Mouse (Mus musculus): ENCODE data around the gene Alpk3.
"Not testable (repeated sequence)": the region's sequence is repeated elsewhere in the genome, so short reads cannot be mapped to it uniquely, and the experiment has no call there.

Alpk3 gene

DNA sequence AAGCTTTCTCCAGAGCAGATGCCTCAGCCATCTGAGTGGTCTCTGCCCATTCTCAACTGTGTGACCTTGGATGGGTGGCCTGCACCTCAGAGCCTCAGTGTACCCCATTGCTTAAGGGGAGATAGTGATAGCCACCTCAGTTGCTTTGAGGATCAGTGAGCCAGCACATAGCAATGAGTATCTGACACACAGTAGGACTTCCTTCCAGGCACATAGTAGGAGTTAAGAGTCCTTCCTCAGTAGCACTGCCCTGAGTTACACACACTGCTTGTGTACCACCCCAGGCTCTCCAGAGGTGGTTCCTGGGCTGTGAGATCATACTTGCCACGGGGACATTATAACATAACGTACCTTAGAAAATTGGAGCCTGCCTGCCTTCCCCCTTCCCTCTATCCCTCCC, 76.5 kb downstream of the Alpk3 start:
- no peak for DNase-seq

- peak; percentile 48 for DNase-seq
These were observed 77.2 kb downstream of the Alpk3 start for GRCm38 (mm10) chr7:81134614-81135067.

DNA sequence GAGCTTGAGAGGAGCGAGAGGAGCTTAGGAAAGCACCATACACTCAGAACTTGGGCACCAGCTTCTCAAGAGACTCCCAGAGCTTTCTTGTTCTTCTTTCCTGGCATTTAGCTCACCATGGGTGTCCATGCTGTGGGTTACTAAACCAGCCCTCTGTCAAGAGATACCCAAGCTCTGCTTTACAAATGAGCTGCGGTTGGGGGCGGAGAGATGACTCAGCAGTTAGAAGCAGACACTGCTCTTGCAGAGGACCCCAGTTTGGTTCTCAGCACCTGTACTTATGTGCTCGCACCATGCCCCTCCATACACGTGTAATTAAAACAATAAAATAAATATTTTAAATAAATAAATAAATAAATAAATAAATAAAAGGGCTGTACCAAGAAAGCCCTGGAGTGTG, 79.9 kb downstream of the Alpk3 start:
- no peak for DNase-seq

DNA sequence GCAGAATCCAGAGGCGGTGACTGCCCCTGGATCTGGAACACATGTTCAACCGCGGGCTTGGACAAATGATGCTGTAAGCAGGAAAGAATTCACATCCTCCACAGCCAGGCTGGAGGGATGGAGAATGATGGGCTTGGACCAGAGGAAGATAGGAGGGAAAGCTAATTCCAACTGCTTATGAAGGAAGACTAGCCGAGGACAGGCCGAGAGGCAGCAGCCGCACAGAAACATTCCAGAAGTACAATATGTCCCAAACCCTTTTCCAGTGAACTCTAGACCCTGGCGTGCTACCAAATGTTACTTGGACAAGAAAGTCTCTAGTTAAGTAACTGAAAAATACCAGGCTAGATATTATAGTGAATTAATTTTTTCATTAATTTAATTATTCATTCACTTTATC, 81.7 kb downstream of the Alpk3 start:
- no peak for DNase-seq

GRCm38 (mm10) chr7:81139671-81140404, 82.4 kb downstream of the Alpk3 start:
- no peak for DNase-seq

- no peak for DNase-seq
These were observed 84.1 kb downstream of the Alpk3 start for GRCm38 (mm10) chr7:81141541-81141940.

- DNase-seq, result not testable (repeated sequence)
These were observed 85.7 kb downstream of the Alpk3 start for GRCm38 (mm10) chr7:81143056-81143455.

DNA sequence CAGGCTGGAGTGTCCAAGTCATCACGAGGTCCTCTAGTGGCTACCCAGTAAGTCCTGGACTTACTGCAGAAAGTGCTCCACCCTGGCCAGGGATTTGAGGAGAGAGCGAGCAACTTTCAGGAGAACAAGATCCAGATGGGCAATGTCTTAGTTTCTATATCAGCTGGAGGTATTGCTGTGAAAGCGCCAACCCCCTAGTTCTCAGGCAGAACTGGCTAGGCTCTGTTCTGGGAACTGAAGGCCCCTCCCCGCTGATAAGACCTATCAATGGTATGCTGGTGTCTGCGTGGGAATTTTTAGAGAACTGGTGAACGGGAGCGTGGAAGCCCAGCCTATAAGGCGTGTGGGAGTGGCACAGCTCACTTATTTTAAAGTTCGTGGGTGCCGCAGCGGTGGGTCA, 92.4 kb downstream of the Alpk3 start:
- no peak for DNase-seq

- DNase-seq, result no peak
These were observed 93.8 kb downstream of the Alpk3 start for GRCm38 (mm10) chr7:81151216-81151615.

DNA sequence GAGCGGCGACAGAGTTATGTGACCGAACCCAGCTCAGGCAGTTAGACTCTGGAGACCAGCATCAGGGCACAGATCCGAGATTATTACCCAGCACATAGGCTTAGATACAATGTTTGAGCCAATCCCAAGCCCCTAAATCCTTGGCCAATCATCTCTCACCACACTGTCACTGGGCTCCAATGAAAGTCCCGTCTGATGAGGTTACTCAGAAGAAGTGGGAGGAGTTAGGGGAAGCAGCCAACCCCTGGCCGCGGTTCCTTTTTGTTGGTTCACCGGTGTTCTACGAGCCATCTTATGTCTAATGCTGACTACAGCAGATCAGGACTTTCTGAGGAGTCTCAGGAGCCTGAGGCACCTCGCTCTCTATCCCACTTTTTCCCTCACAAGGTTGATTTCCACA, 94.9 kb downstream of the Alpk3 start:
- DNase-seq, result no peak

- DNase-seq, result no peak
These were observed 95.4 kb downstream of the Alpk3 start for GRCm38 (mm10) chr7:81152826-81153225.

DNA sequence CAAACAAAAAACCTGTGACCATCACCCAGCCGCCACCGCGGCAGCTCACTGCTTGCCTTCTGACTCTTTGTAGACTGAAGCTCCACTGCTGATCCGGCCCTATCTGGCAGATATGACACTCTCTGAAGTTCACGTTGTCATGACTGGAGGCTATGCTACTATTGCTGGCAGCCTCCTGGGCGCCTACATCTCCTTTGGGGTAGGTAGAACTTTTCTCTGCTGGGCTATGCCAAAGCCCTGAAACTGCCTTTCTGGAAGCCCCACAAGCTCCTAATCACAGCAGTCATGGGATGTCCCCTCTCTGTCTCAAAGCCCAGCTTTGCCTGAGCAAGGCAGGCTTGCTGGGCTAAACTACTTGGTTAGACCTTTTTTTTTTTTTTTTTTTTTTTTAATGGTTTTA, 95.9 kb downstream of the Alpk3 start:
- no peak for DNase-seq

DNA sequence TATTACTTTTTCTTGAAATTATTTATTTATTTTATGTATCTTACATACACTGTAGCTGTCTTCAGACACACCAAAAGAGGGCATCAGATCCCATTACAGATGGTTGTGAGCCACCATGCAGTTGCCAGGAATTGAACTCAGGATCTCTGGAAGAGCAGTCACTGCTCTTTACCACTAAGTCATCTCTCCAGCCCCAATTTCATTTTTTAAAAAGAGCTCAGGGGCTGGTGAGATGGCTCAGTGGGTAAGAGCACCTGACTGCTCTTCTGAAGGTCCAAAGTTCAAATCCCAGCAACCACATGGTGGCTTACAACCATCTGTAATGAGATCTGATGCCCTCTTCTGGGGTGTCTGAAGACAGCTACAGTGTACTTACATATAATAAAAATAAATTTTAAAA, 96.8 kb downstream of the Alpk3 start:
- DNase-seq, result not testable (repeated sequence)

DNA sequence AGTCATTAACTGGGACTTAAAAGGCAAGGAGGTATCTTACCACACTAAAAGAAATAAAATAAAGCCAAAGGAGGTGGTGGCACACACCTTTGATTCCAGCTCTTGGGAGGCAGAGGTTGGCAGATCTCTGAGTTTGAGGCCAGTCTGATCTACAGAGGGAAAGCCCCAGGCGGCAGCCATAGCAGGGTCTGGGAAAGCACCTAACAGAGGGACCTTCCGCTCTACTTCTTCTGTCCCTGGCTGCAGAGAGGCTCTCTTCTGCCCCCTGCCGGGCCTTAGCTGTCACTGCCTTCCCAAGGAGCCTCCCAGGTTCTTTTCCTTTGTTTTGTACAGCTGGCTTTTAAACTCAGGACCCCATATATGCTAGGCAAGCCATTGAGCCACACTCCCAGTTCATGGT, 97.6 kb downstream of the Alpk3 start:
- DNase-seq, result peak; percentile 34

Data from right cerebral cortex, postnatal 14 days (tissue).